Mouse (Mus musculus) limb, embryonic 15.5 days (tissue): Measurements from ENCODE around the gene Drd4. TPM values are rescaled to one million over a fixed set of nuclear protein-coding genes. Genes with fewer than 3 reads are reported as not detected.

Experiments
- ATAC-seq: fragments of 200-750 bp; cut with Nextera tagmentation; 2 replicates; pipeline ENCODE4 v1.8.0; 2017; ENCODE audit warnings: low read depth, moderate TSS enrichment; ENCODE audit not compliant: insufficient number of reproducible peaks, low FRiP score, low TSS enrichment
- H3K27ac ChIP-seq: fragments of 300-500 bp; sonication (generic); 2 replicates; pipeline ENCODE4 v1.5.1; 2015; ENCODE audit warnings: moderate library complexity, mild to moderate bottlenecking, inconsistent platforms
- H3K27me3 ChIP-seq: fragments of 300-500 bp; sonication (generic); 2 replicates; pipeline ENCODE4 v1.6.1; 2015; ENCODE audit warnings: inconsistent platforms
- H3K36me3 ChIP-seq: fragments of 300-500 bp; sonication (generic); 2 replicates; pipeline ENCODE4 v1.6.1; 2015; ENCODE audit warnings: inconsistent platforms
- H3K4me1 ChIP-seq: fragments of 300-500 bp; sonication (generic); 2 replicates; pipeline ENCODE4 v1.6.1; 2015; ENCODE audit warnings: inconsistent platforms
- H3K4me2 ChIP-seq: fragments of 300-500 bp; sonication (generic); 2 replicates; pipeline ENCODE4 v1.6.1; 2015; ENCODE audit warnings: mild to moderate bottlenecking, inconsistent platforms
- H3K4me3 ChIP-seq: fragments of 300-500 bp; sonication (generic); 2 replicates; pipeline ENCODE4 v1.5.1; 2015; ENCODE audit warnings: mild to moderate bottlenecking, inconsistent platforms
- H3K9ac ChIP-seq: fragments of 300-500 bp; sonication (generic); 2 replicates; pipeline ENCODE4 v1.6.1; 2015; ENCODE audit warnings: inconsistent platforms
- H3K9me3 ChIP-seq: fragments of 300-500 bp; sonication (generic); 2 replicates; pipeline ENCODE4 v1.6.1; 2016; ENCODE audit warnings: inconsistent platforms
- WGBS: fragments of 180-500 bp; shearing (Covaris S2); methylation state at CpG from one replicate; pipeline ENCODE4 v1.1.7; 2015; 5-methylcytosine and 5-hydroxymethylcytosine counted together
- polyA plus RNA-seq: library from polyadenylated mRNA; unstranded; fragments of >200 nt; fragmentation: Nextera tagmentation; extraction: Ambion mirVana; gene quantifications from 2 replicates; pipeline ENCODE4 v1.2.1, GENCODE M21; 2015

Drd4 gene
- polyA plus RNA-seq, 1 experiment from 2014 or later = 1.5 TPM

DNA sequence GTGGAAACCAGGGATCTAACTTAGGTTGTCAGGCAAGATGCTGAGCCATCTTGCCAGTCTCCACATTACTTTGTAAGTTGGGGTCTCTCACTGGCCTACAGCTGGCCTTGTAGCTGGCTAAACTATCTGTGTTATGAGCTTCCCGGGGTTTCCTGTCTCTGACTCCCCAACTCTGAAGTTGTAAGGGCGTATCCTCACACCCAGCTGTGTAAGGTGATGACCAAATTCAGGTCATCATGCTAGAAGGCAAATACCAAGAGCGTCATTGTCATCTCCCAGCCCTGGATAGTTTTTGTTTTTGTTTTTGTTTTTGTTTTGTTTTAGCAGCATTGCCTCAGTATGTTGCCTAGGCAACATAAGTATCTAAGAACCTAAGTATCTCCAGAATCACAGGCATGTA is 21.2 kb upstream of the Drd4 start:
- WGBS = 81% methylated on average over 3 of the region's 3 CpGs
- Histone ChIP-seq H3K4me3 (no peak overlapping the region), H3K4me1 (peaks cover 8% of the 10 kb centered on the region; the same call in 1 of the 2 replicates), H3K36me3 (no peaks in the 10 kb centered on the region), H3K4me2 (no peak overlapping the region), H3K27ac (no peak overlapping the region), H3K9me3 (no peaks in the 10 kb centered on the region), H3K9ac (no peak overlapping the region), H3K27me3 (no peaks in the 10 kb centered on the region)
- ATAC-seq = no peak

DNA sequence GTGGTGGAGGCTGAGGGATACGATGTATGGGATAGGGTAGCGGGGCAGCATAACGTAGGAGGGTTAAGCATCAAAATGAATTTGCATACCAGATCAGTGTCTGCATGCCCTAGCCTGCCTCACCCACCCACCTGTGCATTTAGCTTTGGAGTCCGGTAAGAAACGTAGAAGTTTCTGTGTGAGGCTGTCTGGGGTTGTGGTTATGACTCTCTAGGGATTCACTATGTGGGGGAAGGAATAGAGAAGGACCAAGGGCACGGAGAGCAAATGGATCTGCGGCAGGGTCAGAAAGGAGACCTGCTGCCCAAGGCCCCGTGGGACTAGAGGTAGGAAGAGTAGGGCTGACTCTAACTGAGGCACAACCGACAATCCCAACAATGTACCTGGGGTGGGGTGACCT is 16.4 kb upstream of the Drd4 start:
- Histone ChIP-seq H3K9ac (no peak overlapping the region), H3K27ac (no peak overlapping the region), H3K4me2 (no peak overlapping the region), H3K27me3 (0 out of 2 replicates have a peak, but pooled peaks cover 4% of the 10 kb centered on the region), H3K4me3 (no peak overlapping the region), H3K4me1 (peaks cover 9% of the 10 kb centered on the region), H3K9me3 (no peaks in the 10 kb centered on the region), H3K36me3 (no peaks in the 10 kb centered on the region)
- ATAC-seq = no peak
- WGBS = 67% methylated on average over 9 of the region's 9 CpGs

DNA sequence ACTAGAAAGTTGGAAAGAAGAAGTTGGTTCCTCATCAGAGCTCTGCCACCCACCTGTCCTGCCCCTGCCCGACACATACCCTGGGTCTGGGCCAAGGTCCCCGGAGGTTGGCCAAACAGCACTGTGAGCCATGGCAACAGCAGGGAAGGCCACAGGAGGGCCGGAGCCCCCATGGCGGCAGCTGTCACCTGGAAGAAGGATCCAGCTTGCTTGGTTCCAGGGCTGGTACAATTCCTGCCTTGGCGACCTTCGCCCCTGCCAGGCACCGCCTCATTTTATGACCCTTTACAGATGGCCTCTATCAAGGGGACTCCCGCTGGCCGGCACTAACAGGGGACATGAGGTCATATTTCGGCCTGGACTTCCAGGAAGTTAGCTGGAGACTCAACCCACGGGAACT is 15.3 kb upstream of the Drd4 start, which contains the start of gene Cdhr5:
TSS of gene Cdhr5 (minus strand) at position 241 of the 400 bp plus-strand sequence.
- no peak for ATAC-seq
- H3K27ac ChIP-seq = no peak within 1 kb of the TSS
- WGBS = 37% methylated on average over 11 of the region's 11 CpGs

DNA sequence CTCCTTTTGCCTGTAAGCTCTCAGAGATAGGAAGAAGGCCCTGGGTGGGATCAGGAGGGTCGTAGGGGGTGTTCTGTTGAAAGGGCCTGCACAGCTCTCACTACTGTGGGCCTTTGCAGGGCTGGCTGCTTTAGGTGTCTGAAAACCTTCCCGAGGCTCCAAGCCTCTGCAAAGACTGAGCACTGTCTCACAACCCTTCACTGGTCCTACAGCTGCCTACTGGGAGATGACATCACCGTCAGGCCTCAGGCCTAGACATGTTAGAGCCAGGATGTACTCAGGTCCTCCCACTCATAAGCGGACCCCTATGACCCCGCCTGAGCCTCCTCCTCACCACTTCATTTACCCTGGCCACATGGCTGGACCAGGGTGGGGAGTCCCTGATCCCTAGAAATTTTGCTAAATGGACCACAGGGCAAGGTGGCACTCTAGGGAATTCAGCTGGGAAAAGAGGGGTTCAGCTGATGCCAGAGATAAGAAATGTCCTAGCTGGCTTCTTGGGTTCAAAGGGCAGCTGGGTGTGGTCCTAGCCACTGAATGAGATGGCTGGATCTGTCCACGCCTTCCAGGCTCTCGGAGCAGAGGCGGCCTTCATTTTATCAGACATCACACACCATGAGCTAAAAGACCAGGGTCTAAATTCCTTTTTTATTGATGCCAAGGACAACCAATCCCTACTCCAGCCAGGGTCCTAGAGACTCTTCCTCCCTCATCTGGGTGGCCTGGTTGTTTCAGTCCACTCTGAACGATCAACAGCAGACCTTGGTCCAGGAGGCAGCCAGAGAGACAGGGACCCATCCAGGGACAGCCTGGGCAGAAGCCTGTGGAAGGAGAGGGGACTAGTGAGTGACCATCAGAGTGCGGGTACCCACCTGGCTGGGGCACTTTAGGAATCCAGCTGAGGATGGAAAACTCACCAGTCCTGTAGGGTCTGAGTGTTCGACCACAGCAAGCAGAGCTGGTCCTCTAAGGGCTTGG is 13.8 kb upstream of the Drd4 start:
- H3K4me1 ChIP-seq = peaks cover 9% of the 10 kb centered on the region
- no peaks in the 10 kb centered on the region for H3K9me3 ChIP-seq
- H3K27ac ChIP-seq = no peak overlapping the region
- no peak overlapping the region for H3K4me2 ChIP-seq
- no peak overlapping the region for H3K9ac ChIP-seq
- no peak; the same call in 1 of the 2 replicates for ATAC-seq
- H3K27me3 ChIP-seq = 0 out of 2 replicates have a peak, but pooled peaks cover 4% of the 10 kb centered on the region
- no peaks in the 10 kb centered on the region for H3K36me3 ChIP-seq
- 69% methylated on average over 11 of the region's 11 CpGs for WGBS
- peak overlapping the region; percentile 47; the same call in 1 of the 2 replicates for H3K4me3 ChIP-seq

More for the DNA sequence above, 15.3 kb upstream of the Drd4 start, which contains the start of gene Cdhr5:
- Histone ChIP-seq H3K4me1 (peaks cover 9% of the 10 kb centered on the region), H3K9ac (no peak within 1 kb of the TSS), H3K27me3 (0 out of 2 replicates have a peak, but pooled peaks cover 4% of the 10 kb centered on the region), H3K4me2 (no peak within 1 kb of the TSS), H3K36me3 (no peaks in the 10 kb centered on the region), H3K4me3 (no peak within 1 kb of the TSS), H3K9me3 (no peaks in the 10 kb centered on the region)

DNA sequence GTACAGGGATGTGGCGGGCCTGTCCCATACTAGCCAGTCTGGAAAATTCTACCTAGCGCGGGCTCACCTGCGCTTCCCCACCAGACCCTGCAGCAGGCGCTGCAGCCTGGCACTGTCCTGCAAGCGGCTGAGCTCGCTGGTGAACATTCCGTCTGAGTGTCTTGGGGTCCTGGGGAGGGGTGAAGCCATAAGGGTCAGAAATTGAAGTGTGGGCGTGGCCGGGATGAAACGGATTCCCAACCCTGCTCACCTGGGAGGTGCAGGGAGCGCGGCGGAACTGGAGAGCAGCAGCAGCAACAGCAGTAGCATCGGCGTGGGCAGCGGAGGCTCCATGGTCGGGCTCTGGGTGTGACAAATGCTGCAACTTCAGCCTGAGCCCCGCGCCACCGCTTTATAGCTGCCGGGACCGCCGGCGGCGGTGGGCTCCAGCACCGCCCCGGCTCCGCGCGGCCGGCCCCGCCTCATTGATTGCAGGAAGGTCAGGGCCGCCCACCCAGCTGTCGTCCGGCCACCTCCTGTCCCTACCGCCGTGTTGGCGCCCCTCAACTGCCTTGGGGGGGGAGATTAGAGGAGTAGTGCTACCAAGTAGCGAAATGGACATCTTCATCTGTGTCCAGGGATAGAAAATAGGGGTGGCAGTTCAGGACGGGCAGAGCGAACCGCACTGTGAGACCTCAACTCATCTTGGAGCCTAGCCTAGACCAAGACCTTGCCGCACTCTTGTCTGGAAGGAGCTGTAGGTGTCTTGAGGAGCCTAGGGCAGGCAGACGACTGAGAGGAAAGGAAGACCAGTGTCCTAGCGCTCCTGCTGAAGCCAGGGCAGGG is 12.8 kb upstream of the Drd4 start, which contains the start of gene Sct:
TSS of gene Sct (minus strand) at position 368 of the 825 bp plus-strand sequence.
- peak within 1 kb of the TSS; percentile 37 for H3K9ac ChIP-seq
- peak within 1 kb of the TSS; percentile 47 for H3K4me3 ChIP-seq
- H3K27me3 ChIP-seq = 0 out of 2 replicates have a peak, but pooled peaks cover 4% of the 10 kb centered on the region
- WGBS = 2% methylated on average over 46 of the region's 46 CpGs
- ATAC-seq = peak; percentile 12; the same call in 1 of the 2 replicates
- H3K4me2 ChIP-seq = peak within 1 kb of the TSS; percentile 90
- no peaks in the 10 kb centered on the region for H3K36me3 ChIP-seq
- peaks cover 9% of the 10 kb centered on the region for H3K4me1 ChIP-seq
- H3K27ac ChIP-seq = no peak within 1 kb of the TSS
- H3K9me3 ChIP-seq = no peaks in the 10 kb centered on the region

DNA sequence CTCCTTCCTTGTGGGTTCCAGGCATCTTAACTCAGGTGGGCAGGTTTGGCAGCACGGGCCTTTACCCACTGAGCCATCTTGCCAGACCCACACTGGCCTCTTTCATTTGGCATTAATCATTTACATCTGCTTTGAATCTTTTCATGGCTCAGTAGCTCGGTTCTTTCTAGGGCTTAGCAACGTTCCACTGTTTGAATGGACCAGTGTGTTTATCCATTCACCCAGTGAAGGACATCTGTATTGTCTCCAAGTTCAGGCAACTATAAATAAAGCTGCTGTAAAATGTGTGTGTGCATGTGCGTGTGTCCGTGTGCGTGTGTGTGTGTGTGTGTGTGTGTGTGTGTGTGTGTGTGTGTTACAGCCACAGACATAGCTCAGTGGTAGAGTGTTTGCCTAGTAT is 10.4 kb upstream of the Drd4 start:
- H3K9ac ChIP-seq = no peak overlapping the region
- 68% methylated on average over 6 of the region's 6 CpGs for WGBS
- no peak overlapping the region for H3K27ac ChIP-seq
- H3K4me2 ChIP-seq = no peak overlapping the region
- H3K27me3 ChIP-seq = 0 out of 2 replicates have a peak, but pooled peaks cover 4% of the 10 kb centered on the region
- H3K4me1 ChIP-seq = peaks cover 9% of the 10 kb centered on the region
- no peak for ATAC-seq
- H3K36me3 ChIP-seq = no peaks in the 10 kb centered on the region
- H3K9me3 ChIP-seq = no peaks in the 10 kb centered on the region
- no peak overlapping the region for H3K4me3 ChIP-seq

DNA sequence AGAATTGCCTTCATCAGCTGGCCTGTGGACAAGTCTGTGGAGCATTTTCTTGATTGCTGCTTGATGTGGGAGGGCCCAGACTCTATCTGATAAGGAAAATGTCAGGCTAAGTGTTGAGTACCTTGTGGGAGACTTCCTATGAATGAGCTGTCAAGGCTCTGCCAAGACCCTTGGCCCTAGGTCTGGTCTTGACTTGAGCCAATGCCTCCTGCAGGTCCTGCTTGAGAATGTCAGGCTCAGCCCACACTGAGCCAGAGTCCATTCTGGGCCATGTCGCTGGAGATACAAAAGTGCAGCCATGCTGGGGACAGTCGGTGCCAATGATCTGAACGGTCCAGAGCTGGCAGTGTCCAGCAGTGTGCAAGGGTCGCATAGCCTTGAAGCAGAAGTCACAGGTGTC is 9.1 kb upstream of the Drd4 start:
- 83% methylated on average over 4 of the region's 4 CpGs for WGBS
- H3K27me3 ChIP-seq = 0 out of 2 replicates have a peak, but pooled peaks cover 4% of the 10 kb centered on the region
- no peak overlapping the region for H3K4me2 ChIP-seq
- peaks cover 9% of the 10 kb centered on the region for H3K4me1 ChIP-seq
- no peak overlapping the region for H3K9ac ChIP-seq
- no peak for ATAC-seq
- no peaks in the 10 kb centered on the region for H3K36me3 ChIP-seq
- no peaks in the 10 kb centered on the region for H3K9me3 ChIP-seq
- no peak overlapping the region for H3K27ac ChIP-seq
- H3K4me3 ChIP-seq = no peak overlapping the region

DNA sequence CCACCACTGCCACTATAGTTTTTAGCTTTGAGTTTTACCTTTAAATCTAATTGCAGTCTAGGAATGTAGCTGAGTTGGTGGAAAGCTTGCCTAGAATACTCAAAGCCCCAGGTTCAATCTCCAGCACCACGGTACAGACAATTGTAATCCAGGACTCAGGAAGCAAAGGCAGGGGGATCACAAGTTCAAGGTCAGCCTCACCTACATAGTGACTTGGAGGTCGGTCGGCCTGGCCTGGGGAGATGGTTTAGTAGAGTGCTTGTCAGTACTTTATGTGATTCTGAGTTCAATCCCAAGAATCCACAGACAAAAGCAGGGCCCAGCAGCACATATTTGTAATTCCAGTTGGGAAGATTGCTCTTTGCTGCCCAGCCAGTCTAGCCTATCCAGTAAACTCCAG is 3.8 kb upstream of the Drd4 start:
- Histone ChIP-seq H3K27ac (no peak overlapping the region), H3K4me1 (peaks cover 16% of the 10 kb centered on the region), H3K36me3 (no peaks in the 10 kb centered on the region), H3K4me2 (no peak overlapping the region), H3K27me3 (peaks cover 20% of the 10 kb centered on the region), H3K4me3 (no peak overlapping the region), H3K9ac (no peak overlapping the region), H3K9me3 (no peaks in the 10 kb centered on the region)
- 89% methylated on average over 3 of the region's 3 CpGs for WGBS
- ATAC-seq = no peak

DNA sequence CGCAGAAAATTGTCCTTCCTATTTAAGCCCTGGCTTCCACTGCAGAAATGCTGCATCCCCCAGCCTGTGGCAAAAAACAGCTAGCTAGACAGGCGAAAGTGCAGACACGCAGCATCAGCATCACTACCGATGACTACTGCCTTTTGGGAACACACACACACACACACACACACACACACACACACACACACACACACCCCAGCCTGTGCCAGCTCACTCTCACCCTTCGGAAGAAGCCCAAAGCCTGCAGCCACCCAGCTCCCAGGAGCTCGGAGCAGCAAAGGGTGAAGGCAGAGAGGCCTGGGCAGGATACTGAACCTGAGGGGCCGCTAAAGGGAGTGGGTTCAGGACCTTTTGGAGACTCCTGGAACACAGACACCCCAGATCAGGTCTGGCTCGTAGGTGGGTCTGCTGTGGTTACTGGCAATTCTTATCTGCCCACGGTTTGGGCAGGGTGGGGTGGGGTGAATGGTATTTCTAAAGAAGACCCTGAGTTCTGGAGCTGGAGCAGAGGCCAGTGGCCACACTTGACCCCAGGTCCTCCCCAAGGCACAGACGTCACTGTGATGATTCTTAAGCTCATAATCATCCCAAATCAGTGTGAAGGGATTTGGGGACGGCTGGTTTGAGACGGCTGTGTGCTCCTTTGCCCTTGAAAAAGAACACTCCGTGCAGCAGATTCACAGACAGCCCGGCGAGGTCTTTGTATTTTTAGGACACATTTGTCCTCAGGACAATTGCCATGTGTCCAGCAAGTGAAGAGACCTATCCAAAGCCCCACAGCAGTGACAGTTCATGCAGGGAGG is 980 bp downstream of the Drd4 start:
- H3K9me3 ChIP-seq = no peaks in the 10 kb centered on the region
- H3K9ac ChIP-seq = no peak overlapping the region
- H3K4me3 ChIP-seq = peak overlapping the region; percentile 52; the same call in 1 of the 2 replicates
- peaks cover 54% of the 10 kb centered on the region for H3K27me3 ChIP-seq
- H3K36me3 ChIP-seq = peaks cover 9% of the 10 kb centered on the region
- 48% methylated on average over 15 of the region's 15 CpGs for WGBS
- no peak for ATAC-seq
- no peak overlapping the region for H3K27ac ChIP-seq
- peaks cover 29% of the 10 kb centered on the region for H3K4me1 ChIP-seq
- peak overlapping the region; percentile 94 for H3K4me2 ChIP-seq

DNA sequence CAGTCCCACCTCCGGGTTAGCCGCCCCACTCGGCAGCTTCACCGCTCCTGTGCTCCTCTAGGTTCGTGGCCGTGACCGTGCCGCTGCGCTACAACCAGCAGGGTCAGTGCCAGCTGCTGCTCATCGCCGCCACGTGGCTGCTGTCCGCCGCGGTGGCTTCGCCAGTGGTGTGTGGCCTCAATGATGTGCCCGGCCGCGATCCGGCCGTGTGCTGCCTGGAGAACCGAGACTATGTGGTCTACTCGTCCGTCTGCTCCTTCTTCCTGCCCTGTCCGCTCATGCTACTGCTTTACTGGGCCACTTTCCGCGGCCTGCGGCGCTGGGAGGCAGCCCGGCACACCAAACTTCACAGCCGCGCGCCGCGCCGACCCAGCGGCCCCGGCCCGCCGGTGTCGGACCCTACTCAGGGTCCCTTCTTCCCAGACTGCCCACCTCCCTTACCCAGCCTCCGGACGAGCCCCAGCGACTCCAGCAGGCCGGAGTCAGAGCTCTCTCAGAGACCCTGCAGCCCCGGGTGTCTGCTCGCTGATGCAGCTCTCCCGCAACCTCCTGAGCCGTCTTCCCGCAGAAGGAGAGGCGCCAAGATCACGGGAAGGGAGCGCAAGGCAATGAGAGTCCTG is 2.2 kb downstream of the Drd4 start:
- ATAC-seq = no peak

More for the DNA sequence above, 2.2 kb downstream of the Drd4 start:
- Histone ChIP-seq H3K4me2 (peak overlapping the region; percentile 84), H3K9me3 (no peaks in the 10 kb centered on the region), H3K27me3 (peaks cover 54% of the 10 kb centered on the region), H3K4me1 (peaks cover 29% of the 10 kb centered on the region), H3K27ac (no peak overlapping the region), H3K9ac (peak overlapping the region; percentile 35; the same call in 1 of the 2 replicates), H3K36me3 (peaks cover 9% of the 10 kb centered on the region), H3K4me3 (peak overlapping the region; percentile 38)
- WGBS = under 1% methylated on average over 53 of the region's 53 CpGs
